Mouse (Mus musculus) heart, adult 8-10 months (tissue): Measurements from ENCODE around the gene Soat1. TPM values are rescaled to one million over a fixed set of nuclear protein-coding genes. Genes with fewer than 3 reads are reported as not detected.
"Not testable (repeated sequence)": the region's sequence is repeated elsewhere in the genome, so short reads cannot be mapped to it uniquely, and the experiment has no call there.

Experiments used
- DNase-seq: peaks from one replicate; pipeline ENCODE4 v3.0.0; 2022; ENCODE audit warnings: low spot score
- total RNA-seq, 4 experiments: library from RNA; stranded (reverse); gene quantifications; 2 replicates each; pipeline ENCODE4 v1.2.4; 2022

Gene Soat1
- total RNA-seq: 1 to 10 TPM; 4.7 to 7.6 (median 6.2) TPM

DNA sequence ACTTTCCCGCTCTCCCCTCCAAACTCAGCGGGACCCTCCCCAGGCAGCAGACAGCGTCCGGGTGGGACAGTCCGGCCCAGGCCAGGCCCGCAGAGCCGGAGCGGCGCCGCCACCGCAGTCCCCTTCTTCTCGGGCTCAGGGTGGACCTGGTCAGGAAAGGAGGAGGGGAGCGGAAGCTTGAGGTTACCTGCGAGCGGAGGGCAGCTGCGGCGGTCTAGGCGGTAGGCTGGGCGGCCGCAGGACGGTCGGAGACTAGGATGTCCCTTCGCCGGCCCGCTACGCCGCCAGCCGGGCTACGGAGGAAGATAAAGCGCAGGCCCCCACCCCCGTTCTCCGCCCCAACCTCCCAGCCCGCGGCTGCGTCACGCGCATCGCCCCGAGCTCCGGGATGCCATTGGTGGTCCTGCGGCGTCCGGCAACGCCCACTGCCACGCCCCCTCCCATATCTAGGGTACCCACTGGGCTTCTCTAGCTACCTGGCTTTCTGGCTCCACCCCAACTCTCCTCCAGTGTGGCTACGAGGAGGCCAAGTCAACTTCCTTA, at the start of gene Soat1:
TSS of gene Soat1 (minus strand) at position 371 of the 543 bp plus-strand sequence.
- DNase-seq: peak; percentile 80

DNA sequence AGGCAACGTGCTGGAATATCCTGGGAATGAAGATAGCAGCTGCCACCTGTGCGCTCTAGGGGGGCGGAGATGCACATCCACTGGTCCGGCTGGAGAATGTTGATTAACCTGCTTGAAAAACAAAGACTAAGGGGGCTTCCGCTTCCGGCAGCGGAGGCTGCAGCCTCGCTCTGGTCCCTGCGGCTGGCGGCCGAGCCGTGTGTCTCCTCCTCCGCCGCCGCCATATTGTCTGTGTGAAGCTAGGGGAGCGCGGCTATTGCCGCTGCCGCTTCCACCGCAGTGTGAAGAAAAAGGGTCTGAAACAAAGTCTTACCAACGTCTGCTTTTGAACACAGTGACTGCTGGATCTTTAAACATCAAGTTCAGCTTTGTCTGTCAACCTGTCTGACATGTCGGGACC, 49.7 kb upstream of the Soat1 start, which contains the start of gene Gm10031:
TSS of gene Gm10031 (plus strand) at position 171 of the 400 bp plus-strand sequence.
- DNase-seq: not testable (repeated sequence)

DNA sequence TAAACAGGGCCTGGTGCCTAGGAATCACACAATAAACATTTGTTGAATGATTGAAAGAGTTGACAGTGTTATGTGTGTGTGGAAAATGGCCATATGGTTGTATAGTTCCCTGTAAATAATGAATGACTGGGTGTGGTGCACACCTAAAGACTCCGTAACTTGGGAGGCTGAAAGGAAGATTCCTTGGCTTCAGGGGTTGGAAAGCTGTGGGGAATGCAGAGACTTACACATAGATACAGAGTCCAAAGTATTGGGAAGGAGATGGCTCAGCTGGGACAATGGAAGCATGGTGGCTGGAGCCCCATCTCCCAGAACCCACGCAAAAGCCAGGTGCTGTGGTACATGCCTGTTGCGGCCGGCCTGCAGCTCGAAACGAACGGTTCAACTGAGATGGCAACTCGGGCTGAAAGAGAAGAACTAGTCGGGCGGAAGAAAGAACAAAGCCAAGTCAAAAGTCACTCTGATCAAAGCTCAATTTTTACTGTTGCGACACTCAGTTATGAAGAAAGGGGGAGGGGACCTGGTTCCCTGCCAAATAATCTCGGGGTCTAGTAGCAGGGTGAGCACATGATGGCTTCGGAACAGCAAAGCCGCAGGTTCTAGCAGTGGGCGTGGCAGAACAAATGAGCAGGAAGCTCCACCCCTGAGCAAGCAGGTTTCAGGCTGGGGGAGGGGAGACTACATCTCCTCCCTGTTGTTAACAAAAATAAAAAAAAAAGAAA, 47.8 kb upstream of the Soat1 start:
- no peak for DNase-seq

DNA sequence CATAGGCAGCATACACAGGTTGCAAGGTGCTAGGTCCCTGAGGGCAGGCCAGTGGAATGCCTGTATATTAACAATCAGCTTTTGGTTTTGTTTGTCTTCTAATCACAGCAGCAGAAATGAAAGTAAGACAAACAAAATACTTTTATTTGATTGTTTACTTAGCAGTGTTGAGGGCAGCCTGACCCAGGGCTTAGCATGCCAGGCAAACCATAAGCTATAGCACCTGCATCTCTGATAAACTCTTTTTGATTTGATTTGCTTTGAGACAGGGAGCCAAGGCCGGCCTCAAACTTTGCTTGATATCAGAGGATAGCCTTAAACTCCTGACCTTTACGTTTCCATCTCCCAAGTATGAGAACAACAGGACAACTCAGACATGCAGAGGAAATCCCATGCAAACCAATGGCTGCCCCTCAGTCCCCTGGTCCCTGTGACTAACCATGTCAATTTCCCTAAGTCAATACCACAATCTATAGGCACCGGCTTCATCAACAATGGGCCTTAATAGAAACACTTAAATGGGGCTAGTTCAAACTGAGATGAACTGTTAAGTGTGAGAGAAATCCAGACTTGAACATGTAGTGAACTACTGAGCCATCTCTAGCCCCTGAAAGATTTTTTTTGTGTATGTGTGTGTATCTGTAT, 46.1 kb upstream of the Soat1 start:
- no peak for DNase-seq

DNA sequence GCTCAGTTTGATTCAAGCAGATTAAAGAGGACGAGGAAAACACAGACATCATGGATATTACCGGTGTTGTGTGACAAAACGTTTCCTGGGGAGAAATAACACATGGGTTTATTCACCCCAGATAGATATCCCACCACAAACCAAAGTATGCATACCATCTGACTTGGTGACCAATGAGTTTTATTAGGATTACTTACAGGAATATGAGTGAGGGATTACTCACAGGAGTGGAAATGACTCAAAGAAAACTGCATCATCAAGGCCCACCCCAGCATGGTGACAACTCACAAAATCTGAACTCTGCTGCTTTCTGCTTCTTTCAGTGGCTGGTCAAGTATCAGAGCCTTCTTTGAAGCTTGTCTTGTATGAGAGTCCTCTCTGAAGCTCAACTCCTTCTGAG, 33.6 kb upstream of the Soat1 start:
- no peak for DNase-seq

DNA sequence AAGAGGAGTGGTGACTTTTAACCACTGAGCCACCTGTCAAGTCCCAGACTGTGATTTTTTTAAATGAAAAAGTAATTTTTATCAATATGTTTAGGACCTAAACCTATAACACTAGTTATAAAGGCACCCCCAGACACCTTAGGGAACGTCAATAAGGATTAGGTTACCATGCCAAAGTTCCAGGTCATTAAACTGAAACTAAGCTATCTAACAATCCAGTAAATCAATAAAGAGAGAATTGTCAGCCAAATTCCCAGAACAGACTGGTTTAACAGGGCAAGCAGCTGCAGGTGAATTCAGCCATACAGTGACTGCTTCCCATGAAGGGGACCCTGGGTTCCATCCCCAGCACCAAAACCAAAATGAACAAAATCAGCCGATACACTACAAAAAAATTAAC, 31.8 kb upstream of the Soat1 start:
- DNase-seq: no peak

DNA sequence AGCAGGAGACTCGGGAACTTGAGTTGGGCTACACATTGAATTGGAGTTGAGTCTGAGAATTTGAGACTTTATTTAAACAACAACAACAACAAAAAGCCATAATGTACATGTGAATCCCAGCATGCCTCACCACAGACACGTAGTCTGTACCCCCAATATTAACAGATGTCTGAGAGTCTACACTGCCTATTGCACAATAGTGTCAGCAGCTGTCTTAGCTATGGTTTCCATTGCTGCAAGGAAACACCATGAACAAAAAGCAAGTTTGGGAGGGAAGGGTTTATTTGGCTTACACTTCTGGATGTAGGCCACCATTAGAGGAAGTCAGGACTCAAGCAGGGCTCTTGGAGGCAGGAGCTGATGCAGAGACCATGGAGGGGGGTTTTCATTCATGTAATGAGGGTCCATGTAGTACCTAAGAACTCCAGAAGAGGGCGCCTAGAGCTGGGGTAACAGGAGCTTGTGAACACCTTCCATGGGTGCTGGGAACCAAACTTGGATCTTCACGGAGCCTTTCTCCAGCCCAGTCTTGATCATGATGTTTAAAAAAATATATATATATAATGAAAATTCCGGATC, 30.9 kb upstream of the Soat1 start:
- DNase-seq: no peak

DNA sequence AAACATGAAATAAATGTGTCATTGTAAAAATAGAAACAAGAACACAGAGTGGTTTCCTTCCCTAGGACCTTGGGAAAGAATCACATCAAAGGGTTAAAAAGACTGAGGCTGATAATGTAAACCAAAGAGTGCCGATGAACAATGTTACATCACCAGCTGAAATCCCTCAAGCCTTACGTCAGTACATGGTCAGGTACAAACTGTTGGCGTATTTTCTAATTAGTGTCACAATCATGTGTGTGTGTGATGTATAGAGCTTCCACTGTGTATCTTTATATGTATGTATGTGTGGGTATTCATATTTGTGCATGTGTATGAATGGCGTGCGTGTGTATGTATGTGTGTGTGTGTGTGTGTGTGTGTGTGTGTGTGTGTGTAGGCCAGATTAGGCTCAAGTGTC, 22.8 kb upstream of the Soat1 start:
- DNase-seq: no peak

DNA sequence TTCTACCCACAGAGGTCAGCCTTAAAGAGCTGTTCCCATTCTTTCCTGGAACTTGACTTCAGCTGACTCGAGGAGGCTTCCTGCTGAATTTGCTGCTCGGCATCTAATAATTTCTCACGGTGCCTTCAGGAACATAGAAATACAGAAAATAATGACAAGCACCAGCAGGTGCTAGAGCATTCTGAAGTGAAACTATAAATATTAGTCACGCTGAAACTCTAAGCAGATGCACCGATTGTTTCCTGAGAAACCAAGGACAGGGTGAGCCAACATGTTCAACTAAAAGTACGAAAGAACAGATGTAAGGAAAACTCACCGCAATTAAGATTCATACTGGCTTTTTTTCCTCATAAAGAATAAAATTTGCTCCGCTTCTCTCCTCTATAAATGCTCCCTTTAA, 20.9 kb upstream of the Soat1 start:
- DNase-seq: no peak

DNA sequence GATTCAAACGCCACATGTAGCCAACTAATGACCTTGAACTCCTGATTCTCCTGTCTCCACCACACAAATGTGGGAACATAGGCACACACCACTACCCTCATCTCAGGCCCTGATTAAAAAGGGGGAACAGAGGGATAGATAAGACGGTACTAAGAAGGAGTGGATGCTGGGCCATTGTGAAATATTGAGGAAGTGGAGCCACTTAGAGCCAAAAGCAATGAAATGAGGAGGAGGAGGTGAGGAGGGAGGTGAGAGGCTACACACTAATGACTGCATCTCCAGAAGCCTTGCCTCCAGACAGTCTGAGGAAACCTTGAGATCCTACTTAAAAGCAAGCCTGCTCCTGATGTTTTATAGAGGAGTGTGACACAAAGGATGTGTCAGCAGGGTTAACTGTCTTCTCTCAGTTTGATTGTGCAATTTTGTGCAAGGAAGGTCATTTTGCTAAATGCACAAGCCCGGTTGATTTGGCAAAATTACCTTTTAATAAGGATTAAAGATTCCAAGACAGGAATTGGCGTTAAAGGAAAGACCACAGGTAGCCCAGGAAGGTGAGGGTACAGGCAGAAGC, 17.2 kb upstream of the Soat1 start:
- no peak for DNase-seq

DNA sequence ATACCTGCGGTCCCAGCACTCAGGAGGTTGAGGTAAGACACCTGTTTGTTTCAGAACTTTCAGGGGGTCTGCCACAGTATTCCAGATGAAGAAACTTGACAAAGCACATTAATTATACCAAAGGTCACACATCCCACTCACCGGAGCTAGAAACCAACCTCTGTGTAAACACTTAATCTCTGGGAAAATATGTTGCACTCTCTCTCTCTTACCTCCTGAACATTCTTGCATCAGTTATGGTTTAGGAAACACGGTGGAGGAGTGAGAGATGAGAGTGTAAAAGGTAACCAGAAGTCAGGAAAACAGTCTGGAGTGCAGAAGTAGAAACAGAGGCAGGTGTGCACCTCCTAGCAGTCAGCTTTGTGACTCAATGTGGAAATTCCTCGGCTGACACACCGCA, 13.9 kb upstream of the Soat1 start:
- DNase-seq: no peak

DNA sequence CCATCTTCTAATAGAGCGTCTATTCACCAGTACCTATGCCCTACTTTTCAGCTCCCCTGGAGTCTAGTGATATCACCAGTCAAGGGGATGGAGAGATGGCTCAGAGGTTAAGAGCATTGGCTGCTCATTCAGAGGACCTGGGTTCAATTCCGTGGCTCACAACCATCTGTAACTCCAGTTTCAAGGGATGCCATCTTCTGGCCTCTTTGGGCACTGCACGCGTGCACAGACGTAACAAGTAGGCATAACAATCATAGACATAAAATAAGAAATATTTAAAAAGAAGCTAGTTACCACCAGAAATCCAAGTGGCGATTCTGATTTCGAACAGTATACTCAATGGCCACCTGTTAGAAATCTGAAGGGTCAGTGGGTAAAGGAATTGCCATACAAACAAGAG, 13.4 kb upstream of the Soat1 start:
- no peak for DNase-seq

DNA sequence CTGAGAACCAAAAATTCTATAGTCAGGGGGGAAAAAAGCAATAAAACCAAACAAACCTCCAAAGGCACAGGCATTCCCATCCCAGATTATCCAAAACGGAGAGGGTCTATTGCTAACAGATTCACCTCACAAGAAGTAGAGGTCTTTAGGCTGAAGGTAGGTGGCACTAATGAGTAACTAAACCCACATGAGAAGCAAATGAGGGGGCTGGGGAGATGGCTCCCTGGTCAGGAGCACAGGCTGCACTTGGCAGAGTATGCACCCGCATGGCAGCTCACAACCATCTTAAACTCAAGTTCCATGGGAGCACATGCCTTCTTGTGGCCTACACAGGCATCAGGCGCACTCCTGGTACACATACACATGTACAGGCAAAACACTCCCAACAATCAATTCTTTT, 7.7 kb upstream of the Soat1 start:
- no peak for DNase-seq

DNA sequence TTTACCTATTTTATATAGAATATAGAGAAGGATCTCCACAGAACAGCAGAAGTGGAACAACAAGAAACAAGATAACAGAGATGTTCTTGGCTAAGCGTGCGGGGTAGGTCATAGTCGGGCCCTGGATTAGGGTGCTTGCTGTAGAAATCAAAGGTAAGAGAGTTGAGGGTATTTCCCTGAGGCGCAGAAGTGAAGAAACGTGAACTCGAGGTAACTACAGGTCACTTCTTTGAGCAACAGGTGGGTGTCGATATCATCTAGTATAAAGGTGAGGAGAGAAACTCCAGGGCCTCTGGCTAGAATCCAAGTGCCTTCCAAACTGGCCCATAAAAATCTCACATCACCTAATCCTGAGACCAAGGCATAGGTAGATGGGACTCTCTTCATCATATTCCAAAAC, 2.4 kb upstream of the Soat1 start:
- DNase-seq: no peak

DNA sequence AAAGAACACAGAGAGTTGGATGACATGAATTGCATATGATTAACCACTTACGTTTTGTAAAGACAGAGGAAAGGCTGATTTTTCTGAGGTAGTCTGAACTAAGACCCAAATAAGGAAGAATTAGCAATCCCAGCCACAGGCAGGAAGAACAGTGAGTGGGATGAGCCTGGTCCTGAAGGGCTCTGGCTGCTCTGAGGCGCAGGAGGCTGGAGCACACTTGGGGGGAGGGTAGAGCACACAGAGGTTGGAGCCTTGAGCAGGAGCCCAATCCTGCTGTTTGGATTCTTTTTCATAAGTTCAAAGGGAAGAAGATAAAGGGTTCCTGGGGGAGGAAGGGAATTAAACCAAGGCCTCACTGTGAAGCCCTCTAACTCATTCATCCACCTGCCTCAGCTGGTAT, 1.9 kb upstream of the Soat1 start:
- DNase-seq: no peak

DNA sequence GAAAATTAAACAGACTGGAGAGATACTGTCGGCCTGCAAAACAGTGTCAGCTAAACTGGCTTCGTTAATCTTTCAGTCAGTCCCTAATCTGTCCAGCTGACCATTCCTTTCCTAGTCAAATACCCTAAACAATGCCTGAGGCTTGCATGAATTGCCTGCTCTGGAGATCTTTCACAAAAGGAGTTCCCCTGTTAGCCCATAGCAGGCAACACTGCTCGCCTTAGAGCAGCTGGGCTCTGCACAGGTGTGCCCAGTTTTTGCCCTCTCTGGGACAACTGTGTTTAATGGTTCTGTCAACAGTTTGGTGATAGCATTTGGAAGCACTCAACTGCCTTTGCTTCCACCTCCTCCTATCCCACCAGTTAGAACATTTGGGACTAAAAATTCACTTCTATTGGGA, 723 bp upstream of the Soat1 start:
- no peak for DNase-seq

DNA sequence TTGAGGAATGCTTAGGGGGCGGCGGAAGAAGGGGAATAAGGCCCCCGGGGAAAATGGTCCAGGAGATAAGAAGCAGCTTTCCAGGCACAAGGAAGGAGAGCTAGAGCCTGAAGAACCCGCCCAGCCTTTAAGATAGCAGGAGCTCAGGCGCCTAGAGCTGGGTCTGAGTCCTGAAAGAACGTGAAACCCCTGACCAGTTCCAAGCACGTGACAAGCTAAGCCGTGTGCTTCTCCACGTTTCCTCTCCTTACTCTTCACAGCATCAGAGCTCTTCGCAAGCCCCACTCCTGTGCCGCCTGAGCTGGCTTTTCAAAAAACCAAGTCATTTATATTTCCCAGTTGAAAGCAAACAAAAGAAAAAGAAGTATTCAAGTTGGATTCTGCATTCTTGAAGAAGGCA, 1.1 kb downstream of the Soat1 start:
- DNase-seq: peak; percentile 47

DNA sequence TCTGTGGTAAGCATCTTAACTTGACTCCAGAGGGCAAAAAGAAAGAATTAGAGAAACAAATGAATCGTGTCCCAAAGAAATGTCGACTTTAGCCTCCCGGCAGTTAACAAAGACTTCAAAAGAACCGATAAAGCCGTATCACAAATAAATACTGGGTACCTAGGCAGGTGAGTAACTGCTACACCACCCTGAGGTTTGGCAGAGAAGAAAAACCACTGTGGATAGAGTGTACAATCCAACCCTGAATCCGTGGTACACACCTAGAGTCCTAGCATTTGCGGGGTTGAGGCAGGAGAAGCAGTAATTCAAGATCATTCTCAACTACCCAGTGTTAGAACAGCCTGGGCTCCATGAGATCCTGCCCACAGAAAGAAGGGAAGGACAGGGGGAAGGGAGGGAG, 2.2 kb downstream of the Soat1 start:
- DNase-seq: no peak

DNA sequence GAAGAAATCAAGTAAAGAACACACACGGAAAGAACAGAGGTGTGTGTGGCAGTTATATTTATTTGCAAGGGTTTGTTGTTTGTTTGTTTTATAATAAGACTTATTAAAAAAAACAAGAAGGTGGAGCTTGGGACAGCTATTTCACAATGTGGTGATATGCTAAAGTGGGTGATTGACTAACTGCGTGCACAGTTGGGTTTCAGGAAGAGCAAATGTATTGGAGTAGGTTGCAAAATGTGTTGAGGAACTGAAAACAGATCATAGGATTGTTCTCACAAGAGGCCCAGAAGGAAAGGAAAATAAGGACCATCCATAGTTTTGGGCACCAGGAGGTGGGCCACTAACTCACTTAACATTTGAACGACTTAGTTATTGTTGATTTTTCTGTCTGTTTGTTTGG, 3.1 kb downstream of the Soat1 start:
- DNase-seq: no peak

DNA sequence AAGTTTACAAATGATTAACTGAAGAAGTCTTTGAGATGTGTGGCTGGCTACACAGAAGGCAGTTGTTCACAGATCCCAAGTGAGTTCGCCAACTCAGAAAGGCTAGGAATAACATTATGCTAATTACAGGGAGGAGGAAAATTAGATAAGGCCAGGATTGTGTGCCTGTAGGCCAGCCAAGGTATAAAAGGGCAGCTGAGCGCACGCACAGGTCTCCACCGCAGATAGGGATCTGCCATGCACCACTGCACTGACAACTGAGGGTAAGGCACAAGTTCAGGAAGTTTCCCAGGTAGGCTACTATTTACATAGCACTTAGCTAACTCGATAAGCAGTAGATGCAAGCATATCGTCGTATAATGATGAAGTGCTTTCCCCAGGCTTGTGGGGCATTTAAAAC, 3.6 kb downstream of the Soat1 start:
- DNase-seq: no peak

DNA sequence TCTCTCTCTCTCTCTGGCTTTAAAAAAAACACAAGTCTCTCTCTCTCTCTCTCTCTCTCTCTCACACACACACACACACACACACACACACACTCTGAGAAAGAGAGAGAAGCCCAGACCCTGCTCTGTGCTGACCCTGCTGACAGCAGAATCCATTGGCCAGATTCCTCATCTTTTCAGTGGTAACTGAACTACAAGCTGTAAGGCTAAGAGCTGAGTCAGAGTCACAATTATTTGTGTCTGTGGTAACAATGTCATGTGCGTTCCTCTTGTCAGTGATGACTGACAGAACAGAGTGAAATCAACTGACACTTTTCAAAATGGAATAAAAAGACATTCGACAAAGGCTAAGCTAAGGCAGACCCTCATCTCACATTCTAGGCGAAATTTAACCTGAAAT, 5.6 kb downstream of the Soat1 start:
- no peak for DNase-seq

DNA sequence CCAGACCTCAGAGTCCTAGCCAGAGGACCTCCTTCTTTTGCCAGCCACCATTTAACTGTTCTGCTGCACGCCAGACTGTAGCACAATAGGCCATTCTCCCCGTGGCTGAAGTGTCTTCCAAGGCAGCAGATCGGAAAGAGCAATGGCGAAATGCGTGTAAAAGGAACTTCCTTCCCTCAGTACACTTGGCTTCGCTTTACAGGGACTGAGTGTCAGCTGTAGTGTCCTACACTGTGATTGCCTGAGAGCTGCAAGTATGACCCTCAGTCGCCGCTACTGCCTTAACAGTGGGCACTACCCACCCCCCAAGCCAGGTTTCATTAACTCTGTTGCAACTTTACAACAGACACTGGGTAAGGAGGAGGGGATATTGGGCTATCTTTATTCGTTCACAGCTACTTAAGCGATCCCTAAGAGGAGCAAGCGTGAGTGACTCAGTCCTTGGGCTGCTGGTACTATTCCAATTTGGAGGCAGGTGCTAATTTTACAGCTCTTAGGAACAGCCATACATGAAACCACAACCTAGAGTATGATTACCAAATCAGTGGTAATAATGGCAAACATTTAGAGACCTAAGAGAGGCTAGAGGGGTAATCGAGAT, 6.4 kb downstream of the Soat1 start:
- DNase-seq: no peak
